Mouse (Mus musculus) limb, embryonic 14.5 days (tissue): Measurements from ENCODE around the gene Siae. TPM values are rescaled to one million over a fixed set of nuclear protein-coding genes. Genes with fewer than 3 reads are reported as not detected.
A peak's percentile ranks its signal among the peaks of the same experiment; 100 is the strongest.

Source experiments
- ATAC-seq: fragments of 200-750 bp; cut with Nextera tagmentation; 2 replicates; pipeline ENCODE4 v1.8.0; 2017; ENCODE audit warnings: low read depth, moderate number of reproducible peaks, moderate TSS enrichment; ENCODE audit not compliant: low FRiP score
- DNase-seq: peaks from one replicate; pipeline ENCODE4 v3.0.0-alpha.2; 2015; ENCODE audit warnings: low spot score
- H3K27ac ChIP-seq: fragments of 300-500 bp; sonication (generic); replicated peaks from 2 replicates; pipeline ENCODE4 v1.5.1; 2014; ENCODE audit warnings: low read depth, mild to moderate bottlenecking, low read length, moderate library complexity, mixed read lengths
- H3K27me3 ChIP-seq: fragments of 300-500 bp; sonication (generic); 2 replicates; pipeline ENCODE4 v1.6.1; 2014; ENCODE audit warnings: low read length, mixed read lengths; ENCODE audit not compliant: control insufficient read depth, insufficient read depth
- H3K36me3 ChIP-seq: fragments of 300-500 bp; sonication (generic); 2 replicates; pipeline ENCODE4 v1.6.1; 2014; ENCODE audit warnings: mild to moderate bottlenecking, low read length, moderate library complexity, mixed read lengths; ENCODE audit not compliant: control insufficient read depth, insufficient read depth
- H3K4me1 ChIP-seq: fragments of 300-500 bp; sonication (generic); 2 replicates; pipeline ENCODE4 v1.6.1; 2014; ENCODE audit warnings: antibody characterized with exemption, low read length, mixed read lengths; ENCODE audit not compliant: control insufficient read depth, insufficient read depth
- H3K4me2 ChIP-seq: fragments of 300-500 bp; sonication (generic); replicated peaks from 2 replicates; pipeline ENCODE4 v1.6.1; 2014; ENCODE audit warnings: low read depth, mild to moderate bottlenecking, low read length, moderate library complexity; ENCODE audit not compliant: severe bottlenecking
- H3K4me3 ChIP-seq: fragments of 300-500 bp; sonication (generic); replicated peaks from 2 replicates; pipeline ENCODE4 v1.5.1; 2014; ENCODE audit warnings: low read length
- H3K9ac ChIP-seq: fragments of 300-500 bp; sonication (generic); 2 replicates; pipeline ENCODE4 v1.6.1; 2014; ENCODE audit warnings: mild to moderate bottlenecking, low read depth, low read length, moderate library complexity; ENCODE audit not compliant: severe bottlenecking
- H3K9me3 ChIP-seq: fragments of 300-500 bp; sonication (generic); 2 replicates; pipeline ENCODE4 v1.6.1; 2016; ENCODE audit warnings: low read length; ENCODE audit not compliant: control insufficient read depth
- POLR2A ChIP-seq: fragments of 200-500 bp; IDR thresholded peaks from 2 replicates; pipeline ENCODE4 v1.8.0; 2012; ENCODE audit warnings: inconsistent platforms, mild to moderate bottlenecking, moderate library complexity, borderline replicate concordance; ENCODE audit not compliant: insufficient read depth, insufficient read length; ENCODE audit errors: extremely low read depth
- WGBS: fragments of 180-500 bp; shearing (Covaris S2); extraction: QIAGEN DNeasy Blood & Tissue Kit; methylation state at CpG from one replicate; pipeline ENCODE4 v1.1.7; 2014; 5-methylcytosine and 5-hydroxymethylcytosine counted together
- polyA plus RNA-seq, 2 experiments: library from polyadenylated mRNA; depleted of rRNA in 1 of 2; stranded (reverse) in 1 of 2; unstranded in 1 of 2; fragments of >200 nt; fragmentation: Nextera tagmentation in 1 of 2; extraction: Ambion mirVana in 1 of 2; gene quantifications; 2 replicates each; pipeline versions ENCODE4 v1.2.1 to v1.2.3; 2012 to 2014

The Siae gene
- polyA plus RNA-seq, 2 experiments = 8.1 to 9.4 TPM

- no peak overlapping the region for H3K27ac ChIP-seq
- WGBS = 82% methylated on average over 1 of the region's 1 CpGs
Measured at GRCm38 (mm10) chr9:37624502-37624901, 69.0 kb downstream of the Siae start.

DNA sequence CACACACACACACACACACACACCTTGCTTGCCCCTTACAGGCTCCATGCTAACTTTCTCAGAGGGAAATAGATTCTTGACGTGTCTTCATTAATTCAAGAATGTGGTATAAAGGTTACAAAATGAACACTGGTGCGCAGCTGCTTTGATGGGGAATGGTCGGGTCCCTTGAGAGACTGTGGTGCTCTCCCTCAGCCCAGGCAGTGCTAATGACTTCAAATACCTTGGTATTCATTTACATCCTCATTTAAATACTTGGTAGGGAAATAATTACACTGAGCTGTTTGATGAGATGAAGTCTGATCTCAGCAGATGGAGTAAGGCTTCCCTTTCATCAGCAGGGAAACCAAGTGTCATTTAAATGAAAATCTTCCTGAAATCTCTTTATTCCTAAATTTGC, 69.6 kb downstream of the Siae start:
- H3K4me1 ChIP-seq = no peaks in the 10 kb centered on the region
- H3K9ac ChIP-seq = no peak overlapping the region
- no peaks in the 10 kb centered on the region for H3K36me3 ChIP-seq
- no peak for ATAC-seq
- H3K4me2 ChIP-seq = no peak overlapping the region
- no peak overlapping the region for H3K4me3 ChIP-seq
- TF ChIP-seq POLR2A = no peak
- H3K9me3 ChIP-seq = no peaks in the 10 kb centered on the region
- 35% methylated on average over 3 of the region's 3 CpGs for WGBS
- DNase-seq = no peak
- H3K27me3 ChIP-seq = no peaks in the 10 kb centered on the region
- no peak overlapping the region for H3K27ac ChIP-seq

More at GRCm38 (mm10) chr9:37624502-37624901, 69.0 kb downstream of the Siae start:
- ATAC-seq (no peak), DNase-seq (no peak)
- Histone ChIP-seq H3K4me1 (no peaks in the 10 kb centered on the region), H3K9ac (no peak overlapping the region), H3K4me3 (no peak overlapping the region), H3K36me3 (no peaks in the 10 kb centered on the region), H3K4me2 (no peak overlapping the region), H3K9me3 (no peaks in the 10 kb centered on the region), H3K27me3 (no peaks in the 10 kb centered on the region)
- no peak for TF ChIP-seq POLR2A

GRCm38 (mm10) chr9:37625641-37626040, 70.1 kb downstream of the Siae start:
- DNase-seq (no peak), ATAC-seq (no peak)
- Histone ChIP-seq H3K36me3 (no peaks in the 10 kb centered on the region), H3K4me2 (0 out of 2 replicates have a peak overlapping the region, but pooled peaks have one; percentile 19), H3K9me3 (no peaks in the 10 kb centered on the region), H3K9ac (no peak overlapping the region), H3K4me3 (no peak overlapping the region), H3K27me3 (no peaks in the 10 kb centered on the region), H3K4me1 (no peaks in the 10 kb centered on the region), H3K27ac (no peak overlapping the region)
- no peak for TF ChIP-seq POLR2A
- WGBS = 32% methylated on average over 7 of the region's 7 CpGs

DNA sequence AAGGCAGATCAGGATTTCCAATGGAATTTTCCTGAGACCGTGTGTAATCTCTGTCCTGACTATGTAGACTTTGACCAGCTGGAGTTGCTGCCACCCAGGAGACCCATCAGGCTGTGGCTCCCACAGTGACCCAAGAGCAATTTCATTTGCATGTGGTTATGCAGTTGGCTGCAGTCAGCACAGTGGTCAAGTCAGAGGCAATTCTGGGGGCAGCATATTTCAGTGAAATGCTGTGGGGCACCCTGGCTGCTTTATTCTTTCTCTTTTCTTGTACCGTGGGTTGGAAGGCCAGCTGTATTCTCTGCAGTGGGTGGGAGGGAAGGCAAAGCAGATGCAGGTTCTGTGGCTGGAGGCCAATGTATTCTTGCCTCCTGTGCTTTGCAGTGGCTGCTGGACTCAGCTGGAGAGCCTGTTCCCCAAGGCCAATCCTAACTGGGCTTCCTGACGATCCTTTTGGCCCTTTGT, 70.6 kb downstream of the Siae start:
- ATAC-seq = no peak
- TF ChIP-seq POLR2A = no peak
- 14% methylated on average over 3 of the region's 3 CpGs for WGBS
- H3K4me1 ChIP-seq = no peaks in the 10 kb centered on the region
- no peak overlapping the region for H3K4me3 ChIP-seq
- H3K9ac ChIP-seq = no peak overlapping the region
- H3K9me3 ChIP-seq = no peaks in the 10 kb centered on the region
- H3K27ac ChIP-seq = no peak overlapping the region
- DNase-seq = no peak
- H3K36me3 ChIP-seq = no peaks in the 10 kb centered on the region
- no peak overlapping the region for H3K4me2 ChIP-seq
- H3K27me3 ChIP-seq = no peaks in the 10 kb centered on the region

- TF ChIP-seq POLR2A = no peak
- DNase-seq (no peak), ATAC-seq (no peak)
- H3K36me3 ChIP-seq = no peaks in the 10 kb centered on the region
- H3K4me3 ChIP-seq = no peak overlapping the region
- H3K27ac ChIP-seq = no peak overlapping the region
- no peak overlapping the region for H3K4me2 ChIP-seq
- H3K9ac ChIP-seq = no peak overlapping the region
- no peaks in the 10 kb centered on the region for H3K27me3 ChIP-seq
- no peaks in the 10 kb centered on the region for H3K9me3 ChIP-seq
- 94% methylated on average over 1 of the region's 1 CpGs for WGBS
- no peaks in the 10 kb centered on the region for H3K4me1 ChIP-seq
Measured at GRCm38 (mm10) chr9:37627263-37627662, 71.8 kb downstream of the Siae start.

DNA sequence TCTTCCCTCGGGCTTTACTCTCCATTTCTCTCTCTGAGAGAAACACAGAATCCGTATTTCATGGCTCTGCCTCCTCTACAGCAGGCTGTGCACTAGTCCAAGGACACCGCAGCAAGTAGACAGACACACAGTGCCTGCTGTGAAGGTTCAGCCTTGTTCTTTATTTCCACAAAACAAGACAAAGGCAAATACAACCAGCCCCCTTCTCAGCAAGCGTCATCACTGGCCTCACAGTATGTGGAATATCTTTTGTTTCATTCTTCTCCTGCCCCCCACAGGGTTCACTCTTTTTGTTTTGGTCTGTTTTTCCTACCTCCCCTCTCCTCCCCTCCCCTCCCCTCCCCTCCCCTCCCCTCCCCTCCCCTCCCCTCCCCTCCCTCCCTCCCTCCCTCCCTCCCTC, 73.1 kb downstream of the Siae start:
- Histone ChIP-seq H3K4me1 (no peaks in the 10 kb centered on the region), H3K4me2 (no peak overlapping the region), H3K27ac (no peak overlapping the region), H3K27me3 (no peaks in the 10 kb centered on the region), H3K9ac (no peak overlapping the region), H3K4me3 (no peak overlapping the region), H3K36me3 (no peaks in the 10 kb centered on the region), H3K9me3 (no peaks in the 10 kb centered on the region)
- DNase-seq (no peak), ATAC-seq (no peak)
- TF ChIP-seq POLR2A = no peak
- WGBS = 69% methylated on average over 4 of the region's 4 CpGs
